9 mouse cellular contexts compared by ENCODE assay signal in the genomic region with DNA sequence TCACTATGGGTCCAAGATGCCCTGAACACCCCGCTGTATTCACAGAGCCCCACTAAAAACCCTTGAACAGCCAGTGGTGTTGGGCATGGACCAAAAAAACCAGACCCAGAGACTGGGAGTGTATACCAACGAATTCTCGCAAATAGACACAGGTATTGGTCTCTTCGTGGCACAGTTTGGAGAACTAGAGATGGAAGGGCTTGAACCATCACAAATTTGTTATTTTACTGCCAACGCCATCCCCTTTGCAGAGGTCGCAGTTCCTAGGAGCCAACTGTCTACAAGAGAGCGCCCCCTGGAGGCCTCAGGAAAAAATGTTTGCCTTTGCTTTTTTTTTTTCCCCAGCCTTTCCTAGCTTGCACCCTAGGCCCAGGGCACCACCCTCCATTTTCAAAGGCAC.
DNase-seq lines count a peak whose midpoint lies in the region; ATAC-seq and TF ChIP-seq lines count a peak whose summit lies in the region.
"Had no signal": no experiment of that assay in that cellular context is flagged by ENCODE, and none has a peak within 500 bp of the region (broad histone marks: within the 10 kb centered on the region; RNA-seq: fewer than 3 reads in every experiment).

No protein-coding gene starts in this region.

- H3K27ac ChIP-seq in liver, embryonic 14.5 days = no peak overlapping the region
- no peak overlapping the region for H3K27ac ChIP-seq in liver, embryonic 12.5 days
- H3K27ac ChIP-seq in bone marrow, adult 2 months (ENCODE audit: control insufficient read depth, insufficient read depth, low read depth, low read length, poor library complexity) = no peak overlapping the region
- peak overlapping the region; percentile 85 for H3K27ac ChIP-seq in embryonic facial prominence, embryonic 11.5 days (replicated peaks; ENCODE audit: low read depth, low read length)
- H3K27ac ChIP-seq in hindbrain, embryonic 15.5 days (replicated peaks) = peak overlapping the region; percentile 78; the same call in 1 of the 2 replicates

- H3K4me2 ChIP-seq in liver, embryonic 14.5 days (ENCODE audit: low read depth) = no peak overlapping the region
- H3K4me2 ChIP-seq in liver, embryonic 12.5 days = no peak overlapping the region
- no peak overlapping the region for H3K4me2 ChIP-seq in embryonic facial prominence, embryonic 11.5 days (ENCODE audit: low read depth, low read length)
- no peak overlapping the region for H3K4me2 ChIP-seq in hindbrain, embryonic 15.5 days

- no peaks in the 10 kb centered on the region for H3K27me3 ChIP-seq in liver, embryonic 14.5 days (ENCODE audit: control insufficient read depth, insufficient read depth, low read length)
- no peaks in the 10 kb centered on the region for H3K27me3 ChIP-seq in liver, embryonic 12.5 days (replicated peaks)
- H3K27me3 ChIP-seq in embryonic facial prominence, embryonic 11.5 days (ENCODE audit: control insufficient read depth, insufficient read depth, low read length) = no peaks in the 10 kb centered on the region
- no peaks in the 10 kb centered on the region for H3K27me3 ChIP-seq in hindbrain, embryonic 15.5 days

- H3K9me3 ChIP-seq in liver, embryonic 14.5 days (ENCODE audit: control insufficient read depth, low read length) = no peaks in the 10 kb centered on the region
- no peaks in the 10 kb centered on the region for H3K9me3 ChIP-seq in liver, embryonic 12.5 days (replicated peaks)
- no peaks in the 10 kb centered on the region for H3K9me3 ChIP-seq in embryonic facial prominence, embryonic 11.5 days (replicated peaks; ENCODE audit: control insufficient read depth, low read length)
- no peaks in the 10 kb centered on the region for H3K9me3 ChIP-seq in hindbrain, embryonic 15.5 days

- 21% methylated on average over 7 of the region's 7 CpGs for WGBS in liver, embryonic 14.5 days (ENCODE audit: insufficient replicate concordance)
- 30% methylated on average over 7 of the region's 7 CpGs for WGBS in liver, embryonic 12.5 days (ENCODE audit: insufficient replicate concordance)
- WGBS in bone marrow, adult 2 months = 40% methylated on average over 7 of the region's 7 CpGs
- WGBS in embryonic facial prominence, embryonic 11.5 days = 19% methylated on average over 7 of the region's 7 CpGs
- 30% methylated on average over 7 of the region's 7 CpGs for WGBS in hindbrain, embryonic 15.5 days

- no peak for DNase-seq in liver, embryonic 14.5 days (ENCODE audit: low read depth in 3 of 3, low spot score in 3 of 3)
- peak; percentile 81 for DNase-seq in embryonic facial prominence, embryonic 11.5 days (ENCODE audit: low spot score)
- DNase-seq in thymus, postnatal 4 days = peak; percentile 57
- DNase-seq in layer of hippocampus, adult 9-10 months (ENCODE audit: low spot score) = no peak

- H3K4me1 ChIP-seq in liver, embryonic 14.5 days (replicated peaks; ENCODE audit: control insufficient read depth in 2 of 2, insufficient read depth in 2 of 2, low read length in 1 of 2) = no peaks in the 10 kb centered on the region
- H3K4me1 ChIP-seq in liver, embryonic 12.5 days = peaks cover 3% of the 10 kb centered on the region; the same call in 1 of the 2 replicates
- H3K4me1 ChIP-seq in bone marrow, adult 2 months (ENCODE audit: control insufficient read depth, insufficient read depth, low read length) = no peaks in the 10 kb centered on the region; the same call in 1 of the 2 replicates
- H3K4me1 ChIP-seq in embryonic facial prominence, embryonic 11.5 days (ENCODE audit: control insufficient read depth, insufficient read depth, low read length) = peaks cover 4% of the 10 kb centered on the region
- peaks cover 16% of the 10 kb centered on the region for H3K4me1 ChIP-seq in hindbrain, embryonic 15.5 days (replicated peaks)

- no peaks in the 10 kb centered on the region for H3K36me3 ChIP-seq in liver, embryonic 14.5 days (replicated peaks; ENCODE audit: control insufficient read depth, insufficient read depth, low read depth)
- no peaks in the 10 kb centered on the region for H3K36me3 ChIP-seq in liver, embryonic 12.5 days
- H3K36me3 ChIP-seq in embryonic facial prominence, embryonic 11.5 days (replicated peaks; ENCODE audit: control insufficient read depth, insufficient read depth, low read depth, low read length) = no peaks in the 10 kb centered on the region
- no peaks in the 10 kb centered on the region for H3K36me3 ChIP-seq in hindbrain, embryonic 15.5 days

- no peak overlapping the region for H3K9ac ChIP-seq in liver, embryonic 14.5 days (replicated peaks)
- H3K9ac ChIP-seq in liver, embryonic 12.5 days = no peak overlapping the region
- H3K9ac ChIP-seq in embryonic facial prominence, embryonic 11.5 days (replicated peaks; ENCODE audit: low read length) = no peak overlapping the region; the same call in 1 of the 2 replicates
- H3K9ac ChIP-seq in hindbrain, embryonic 15.5 days = no peak overlapping the region

- TF ChIP-seq CTCF in liver, embryonic 14.5 days (IDR thresholded peaks at IDR 0.05; ENCODE audit: low read depth) = peak; percentile 69
- TF ChIP-seq CTCF in bone marrow, adult 2 months (IDR thresholded peaks at IDR 0.05; ENCODE audit: control insufficient read depth, insufficient read depth, low read length) = peak; percentile 54

- no peak for TF ChIP-seq POLR2A in bone marrow, adult 2 months (IDR thresholded peaks at IDR 0.05; ENCODE audit: borderline replicate concordance, control insufficient read depth, low read depth, low read length)

- no peak for TF ChIP-seq EP300 in liver, embryonic 14.5 days (IDR thresholded peaks at IDR 0.05; ENCODE audit: low read depth)

- no peak for ATAC-seq in liver, embryonic 14.5 days (ENCODE audit: insufficient read depth)
- no peak for ATAC-seq in liver, embryonic 12.5 days
- no peak; the same call in 1 of the 2 replicates for ATAC-seq in embryonic facial prominence, embryonic 11.5 days (replicated peaks; ENCODE audit: insufficient number of reproducible peaks, low FRiP score, low TSS enrichment, low read depth)
- no peak for ATAC-seq in hindbrain, embryonic 15.5 days (ENCODE audit: low FRiP score, low read depth)
- ATAC-seq in megakaryocyte, adult 5-6 weeks (ENCODE audit: poor library complexity, severe bottlenecking) = peak; percentile 49

- H3K4me3 ChIP-seq in liver, embryonic 14.5 days (ENCODE audit: insufficient read depth in 1 of 2, low read depth in 2 of 2, low read length in 2 of 2) = no peak overlapping the region
- no peak overlapping the region for H3K4me3 ChIP-seq in liver, embryonic 12.5 days
- no peak overlapping the region for H3K4me3 ChIP-seq in bone marrow, adult 2 months (replicated peaks; ENCODE audit: control insufficient read depth, low read depth, low read length)
- H3K4me3 ChIP-seq in embryonic facial prominence, embryonic 11.5 days (ENCODE audit: low read depth, low read length) = no peak overlapping the region
- no peak overlapping the region for H3K4me3 ChIP-seq in hindbrain, embryonic 15.5 days
- H3K4me3 ChIP-seq: myocyte had no signal

Comparison
In these comparisons a context has a peak if more than half of its experiments do, and no peak if none do; other contexts are left out.
1. DNase-seq: peak in embryonic facial prominence, embryonic 11.5 days (single experiment) and thymus, postnatal 4 days (single experiment); none in liver, embryonic 14.5 days (0 of 3) and layer of hippocampus, adult 9-10 months (single experiment).
2. H3K27ac ChIP-seq: peak in embryonic facial prominence, embryonic 11.5 days (single experiment) and hindbrain, embryonic 15.5 days (single experiment); none in liver, embryonic 14.5 days (single experiment), liver, embryonic 12.5 days (single experiment) and bone marrow, adult 2 months (single experiment).